Mouse (Mus musculus) Muller cell, postnatal 12 days (primary cell): ENCODE results near the gene Crhr1.
A peak's percentile ranks its signal among the peaks of the same experiment; 100 is the strongest.
"Not testable (repeated sequence)": the region's sequence is repeated elsewhere in the genome, so short reads cannot be mapped to it uniquely, and the experiment has no call there.

ENCODE experiments used
- DNase-seq: peaks from one replicate; pipeline ENCODE4 v3.0.0-alpha.2; 2015; ENCODE audit errors: inconsistent ontology term

The Crhr1 gene

DNA sequence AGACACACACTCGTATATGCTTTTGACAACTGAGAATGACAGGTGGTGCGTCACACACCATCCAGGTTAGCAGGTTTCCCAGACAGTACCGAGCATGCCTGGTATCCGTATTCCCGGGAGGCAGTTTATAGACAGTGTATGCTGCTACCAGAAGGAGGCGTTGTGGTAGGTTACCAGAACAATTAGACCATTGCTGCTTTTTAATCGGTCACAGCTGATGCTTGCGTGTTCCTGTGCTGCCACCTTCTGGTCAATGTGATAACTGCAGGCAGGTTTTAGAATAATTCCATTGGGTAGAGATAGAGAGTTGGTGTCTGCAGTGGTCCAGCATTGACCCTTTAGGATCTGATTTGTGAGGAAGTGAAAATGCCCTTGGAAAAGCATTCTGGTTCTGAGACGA, 63.1 kb downstream of the Crhr1 start:
- DNase-seq = peak; percentile 69

- DNase-seq = peak; percentile 36
Measured at GRCm38 (mm10) chr11:104197861-104198260, 65.2 kb downstream of the Crhr1 start.

DNA sequence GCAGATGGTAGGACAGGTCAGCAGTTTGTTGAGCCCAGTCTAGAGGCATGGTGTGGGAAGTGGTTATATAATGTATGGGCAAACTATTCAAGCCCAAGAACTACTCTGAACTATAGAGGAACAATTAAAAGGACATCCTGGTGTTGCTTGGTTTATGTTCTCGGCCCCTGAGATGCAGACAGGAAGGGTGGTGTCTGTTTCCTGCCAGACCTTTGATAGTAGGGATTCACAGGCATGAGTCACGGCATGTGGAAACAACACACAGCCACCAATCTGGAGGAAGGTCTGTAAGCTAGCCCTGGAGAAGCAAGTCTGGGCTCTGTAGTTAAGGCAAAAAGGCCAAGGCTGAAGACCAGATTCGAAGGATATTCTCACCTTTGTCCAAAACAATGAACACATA, 70.6 kb downstream of the Crhr1 start:
- no peak for DNase-seq

DNA sequence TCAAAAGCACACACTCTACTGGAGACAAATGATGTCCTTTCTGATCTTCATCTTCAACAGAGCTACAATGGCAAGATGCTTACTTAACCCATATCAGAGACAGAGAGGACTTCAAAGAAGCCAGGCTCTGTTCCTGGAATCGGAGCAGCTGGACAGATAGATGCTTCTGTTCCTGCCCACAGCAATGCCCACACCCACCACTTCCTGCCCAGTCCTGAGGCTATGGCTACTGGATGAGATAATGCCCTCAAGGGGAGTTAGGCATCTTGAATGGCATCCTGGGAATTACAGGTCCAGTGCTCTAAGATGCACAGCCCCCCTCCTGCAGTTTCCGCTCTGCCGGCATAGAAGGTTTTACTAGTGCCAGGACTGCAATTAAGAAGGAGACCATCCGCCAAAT, 73.9 kb downstream of the Crhr1 start:
- DNase-seq = peak; percentile 23

DNA sequence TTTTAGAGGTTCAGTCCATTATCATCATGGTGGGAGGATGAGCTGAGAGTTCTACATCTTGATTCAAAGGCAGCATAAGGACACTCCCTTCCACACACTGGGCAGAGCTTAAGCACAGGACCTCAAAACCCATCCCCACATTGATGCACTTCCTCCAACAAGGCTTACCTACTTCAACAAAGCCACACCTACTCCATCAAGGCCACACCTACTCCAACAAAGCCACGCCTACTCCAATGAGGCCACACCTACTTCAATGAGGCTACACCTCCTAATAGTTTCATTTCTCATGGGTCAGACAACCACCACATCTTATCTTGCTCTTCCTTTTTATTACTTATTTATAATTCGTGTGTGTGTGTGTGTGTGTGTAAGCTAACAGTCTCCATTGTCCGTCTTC, 76.4 kb downstream of the Crhr1 start:
- DNase-seq = no peak

- DNase-seq = no peak
Measured at GRCm38 (mm10) chr11:104211251-104211650, 78.6 kb downstream of the Crhr1 start.

DNA sequence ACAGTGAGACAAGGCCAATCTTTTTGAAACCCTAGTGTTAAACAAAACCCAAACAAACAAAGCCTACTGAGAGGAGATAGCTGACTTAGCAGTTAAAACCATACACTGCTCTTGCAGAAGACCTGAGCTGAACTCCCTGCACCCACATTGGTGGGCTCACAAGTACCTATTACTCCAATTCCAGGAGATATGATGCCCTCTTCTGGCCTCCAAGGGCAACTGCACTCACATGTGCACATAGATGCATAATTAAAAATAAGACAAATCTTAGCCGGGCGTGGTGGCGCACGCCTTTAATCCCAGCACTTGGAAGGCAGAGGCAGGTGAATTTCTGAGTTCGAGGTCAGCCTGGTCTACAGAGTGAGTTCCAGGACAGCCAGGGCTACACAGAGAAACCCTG, 81.5 kb downstream of the Crhr1 start:
- not testable (repeated sequence) for DNase-seq

- peak; percentile 68 for DNase-seq
Measured at GRCm38 (mm10) chr11:104218075-104218474, 85.4 kb downstream of the Crhr1 start.

DNA sequence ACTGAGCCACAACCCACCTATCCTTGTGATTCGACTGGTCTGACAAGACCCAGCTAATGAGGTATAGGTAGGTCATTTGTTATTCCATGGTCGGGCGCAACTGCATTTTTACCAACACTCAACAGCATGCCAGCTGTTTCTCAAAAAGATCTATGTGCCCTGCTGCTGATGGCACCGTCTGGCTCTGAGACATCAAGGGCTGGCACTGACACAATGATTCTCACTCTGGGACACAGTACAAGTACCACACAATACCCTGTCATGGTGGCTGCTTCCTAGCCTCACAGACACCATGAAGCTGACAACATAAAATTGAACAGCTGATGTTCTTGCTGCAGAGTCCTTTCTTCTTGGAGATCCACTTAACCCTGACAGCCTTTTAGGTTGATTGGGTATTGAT, 87.6 kb downstream of the Crhr1 start:
- DNase-seq = no peak

- DNase-seq = no peak
Measured at GRCm38 (mm10) chr11:104221751-104222150, 89.1 kb downstream of the Crhr1 start.

- DNase-seq = no peak
Measured at GRCm38 (mm10) chr11:104223301-104223700, 90.6 kb downstream of the Crhr1 start.
